Mouse (Mus musculus): ENCODE data around the gene Gm28036.
"Not testable (repeated sequence)": the region's sequence is repeated elsewhere in the genome, so short reads cannot be mapped to it uniquely, and the experiment has no call there.

Gm28036 gene

DNA sequence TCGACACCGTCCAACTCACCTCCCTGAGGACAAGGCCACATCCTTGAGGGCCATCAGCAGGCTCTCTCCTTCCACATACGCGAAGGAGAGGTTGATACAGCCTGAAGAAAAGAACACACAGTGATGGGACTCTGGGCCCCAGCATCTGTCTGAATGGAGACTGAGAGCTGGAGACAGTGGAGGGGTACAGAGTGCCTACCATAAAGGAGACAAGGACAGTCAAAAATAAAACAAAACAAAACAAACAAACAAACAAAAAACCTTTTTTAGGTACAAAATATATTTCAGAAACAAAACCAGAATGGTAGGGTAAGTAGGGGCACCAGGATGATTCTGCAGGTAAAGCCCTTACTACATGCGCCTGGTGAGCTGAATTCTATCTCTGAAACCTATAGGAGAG is at the start of gene Gm28036:
Gene Gm28036, minus strand, starts transcription at position 101 of the 400 bp plus-strand sequence.
- DNase-seq (ENCODE audit: low read depth, low spot score) = no peak

GRCm38 (mm10) chr2:156166557-156166956 is 39.7 kb upstream of the Gm28036 start:
- DNase-seq (ENCODE audit: low read depth, low spot score) = no peak

DNA sequence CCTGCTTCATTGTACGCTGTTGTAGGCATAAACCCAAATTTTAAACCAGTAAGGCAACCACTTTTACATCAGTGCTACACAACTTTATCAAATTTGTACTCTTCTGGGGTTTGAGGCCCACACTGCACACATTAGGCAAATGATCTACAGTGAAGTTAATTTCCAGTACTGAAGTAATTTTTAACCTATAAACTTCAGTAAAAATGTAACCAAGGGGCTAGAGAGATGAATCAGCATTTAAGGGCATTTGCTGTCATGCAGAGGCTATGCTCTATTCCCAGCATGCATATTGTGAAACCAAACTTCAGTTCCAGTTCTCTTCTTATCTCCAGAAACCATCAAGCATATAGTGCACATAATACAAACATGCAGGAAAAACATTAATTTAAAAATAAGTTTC is 38.6 kb upstream of the Gm28036 start:
- no peak for DNase-seq (ENCODE audit: low read depth, low spot score)

DNA sequence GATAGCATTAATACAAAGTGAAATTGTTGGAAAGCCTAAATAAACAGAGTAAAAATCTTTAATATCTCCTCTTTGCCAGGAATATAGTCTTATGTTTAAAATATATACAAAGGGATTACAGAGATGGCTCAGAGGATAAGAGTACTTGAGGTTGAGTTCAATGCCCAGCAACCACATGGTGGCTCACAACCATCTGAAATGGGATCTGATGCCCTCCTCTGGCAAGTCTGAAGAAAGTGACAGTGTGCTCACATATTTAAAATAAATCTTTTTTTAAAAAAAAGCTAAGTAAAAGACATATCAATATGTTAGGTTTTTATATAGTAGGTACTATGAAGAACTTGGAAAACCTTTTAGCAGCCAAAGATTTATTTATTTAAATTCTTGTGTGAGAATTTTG is 24.6 kb upstream of the Gm28036 start:
- DNase-seq (ENCODE audit: low read depth, low spot score) = no peak

- no peak for DNase-seq (ENCODE audit: low read depth, low spot score)
Observed at GRCm38 (mm10) chr2:156147316-156147915, 20.5 kb upstream of the Gm28036 start.

DNA sequence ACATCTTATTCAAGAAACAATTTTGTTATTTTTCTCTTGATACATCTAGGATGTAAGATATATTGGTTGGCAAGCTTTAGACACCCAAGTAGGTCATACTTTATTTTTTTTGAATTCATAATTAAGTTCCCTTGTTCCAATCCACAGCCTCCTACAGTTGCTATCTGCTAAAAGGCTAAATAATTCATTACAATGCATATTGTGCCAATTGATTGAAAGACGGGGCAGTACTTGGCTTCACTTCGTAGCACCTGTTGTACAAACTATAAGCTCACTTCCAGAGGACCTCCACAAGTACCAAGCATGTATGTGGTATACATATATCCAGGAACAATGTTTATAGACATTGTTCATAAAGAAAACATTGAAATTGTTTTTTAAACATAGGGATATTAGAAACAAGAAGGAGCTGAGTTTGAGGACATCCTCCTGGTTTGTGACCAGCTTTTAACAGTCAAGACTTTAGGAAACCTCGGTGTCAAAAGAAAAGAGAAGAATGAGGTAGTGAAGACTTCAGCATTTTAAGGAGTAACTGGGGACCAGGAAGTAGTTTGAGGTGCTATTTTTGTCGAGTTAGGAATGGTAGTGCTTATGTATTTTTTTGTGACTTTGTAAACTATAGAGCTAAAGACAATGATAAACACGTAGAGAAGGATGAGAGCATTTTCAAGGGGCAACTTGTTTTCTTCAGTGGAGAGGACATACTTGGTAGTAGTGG is 19.5 kb upstream of the Gm28036 start:
- peak; percentile 11 for DNase-seq (ENCODE audit: low read depth, low spot score)

- no peak for DNase-seq (ENCODE audit: low read depth, low spot score)
Observed at GRCm38 (mm10) chr2:156145486-156146130, 18.7 kb upstream of the Gm28036 start.

DNA sequence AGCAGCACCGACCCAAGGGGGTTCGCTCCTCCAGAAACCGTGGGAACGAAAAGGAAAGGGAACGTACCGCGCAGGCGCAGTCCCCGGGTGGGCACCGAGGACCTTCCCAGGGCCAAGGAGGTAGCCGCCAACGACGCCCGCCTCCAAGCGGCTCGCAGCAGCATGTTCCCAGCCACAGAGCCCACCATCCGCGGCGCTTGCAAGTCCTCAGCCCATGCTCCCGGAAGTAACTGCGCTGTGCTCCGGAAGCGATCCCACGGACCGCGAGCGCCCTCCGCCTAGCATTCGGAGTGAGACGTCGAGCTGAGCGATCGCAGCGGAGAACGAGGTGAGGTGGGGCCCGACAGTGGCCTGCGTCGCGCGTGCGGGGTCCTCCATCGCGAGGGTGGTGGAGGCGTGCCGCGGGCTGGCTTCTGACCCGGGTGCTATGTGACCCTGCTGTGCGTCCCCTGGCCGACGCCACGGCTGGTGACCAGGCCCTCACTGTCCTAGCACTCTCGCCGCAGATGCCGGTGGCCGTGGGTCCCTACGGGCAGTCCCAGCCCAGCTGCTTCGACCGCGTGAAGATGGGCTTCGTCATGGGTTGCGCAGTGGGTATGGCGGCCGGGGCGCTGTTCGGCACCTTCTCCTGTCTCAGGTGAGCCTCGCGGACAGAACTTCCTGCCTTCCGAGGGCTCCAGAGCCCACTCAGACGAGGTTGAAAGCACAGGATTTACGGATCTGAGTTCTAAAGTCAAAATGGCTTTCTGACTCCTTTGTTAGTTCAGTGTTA is 17.2 kb upstream of the Gm28036 start, which contains the start of the genes Romo1 and Nfs1:
Gene Romo1, plus strand, starts transcription at position 87 of the 772 bp plus-strand sequence.
Gene Nfs1, minus strand, starts transcription at position 234 of the 772 bp plus-strand sequence.
- peak; percentile 96 for DNase-seq (ENCODE audit: low read depth, low spot score)

DNA sequence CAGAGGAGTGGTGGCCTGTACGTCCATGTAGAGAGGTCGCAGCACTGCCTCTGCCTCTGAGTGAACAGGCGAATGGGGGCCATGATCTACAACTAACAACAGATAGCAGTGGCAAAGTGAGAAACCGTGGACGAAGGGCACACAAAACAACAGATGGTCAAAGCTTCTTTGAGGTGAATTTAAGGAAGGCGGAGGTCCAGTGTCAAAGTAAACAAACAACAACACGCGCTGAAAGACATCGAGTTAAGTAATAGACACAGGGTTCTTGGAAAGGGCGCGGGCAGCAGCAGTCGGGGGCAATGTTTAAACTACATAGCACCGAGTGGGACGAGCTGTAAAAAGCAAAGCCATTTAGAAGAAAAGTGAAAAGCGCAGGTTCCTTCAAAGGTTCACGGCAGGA is 16.5 kb upstream of the Gm28036 start:
- no peak for DNase-seq (ENCODE audit: low read depth, low spot score)

GRCm38 (mm10) chr2:156142820-156143219 is 15.9 kb upstream of the Gm28036 start:
- no peak for DNase-seq (ENCODE audit: low read depth, low spot score)

DNA sequence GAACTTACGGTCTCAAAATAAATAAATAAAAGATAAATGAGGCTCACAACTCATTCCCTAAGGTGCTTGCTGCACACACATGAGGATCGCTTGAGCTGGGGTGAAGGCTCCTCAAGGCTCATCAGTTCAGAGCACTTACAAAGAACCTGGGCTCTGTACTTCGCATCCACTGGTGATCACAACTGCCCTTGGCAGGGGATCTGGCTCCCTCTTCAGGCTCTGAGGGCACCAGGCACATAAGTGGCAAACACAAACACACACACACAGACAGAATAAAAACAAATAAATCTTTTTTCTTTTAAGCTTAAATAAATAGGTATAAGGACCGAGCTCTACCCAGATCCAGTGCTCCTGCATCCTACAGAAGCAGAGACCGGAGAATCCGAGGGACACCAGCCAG is 8.8 kb upstream of the Gm28036 start:
- no peak for DNase-seq (ENCODE audit: low read depth, low spot score)

DNA sequence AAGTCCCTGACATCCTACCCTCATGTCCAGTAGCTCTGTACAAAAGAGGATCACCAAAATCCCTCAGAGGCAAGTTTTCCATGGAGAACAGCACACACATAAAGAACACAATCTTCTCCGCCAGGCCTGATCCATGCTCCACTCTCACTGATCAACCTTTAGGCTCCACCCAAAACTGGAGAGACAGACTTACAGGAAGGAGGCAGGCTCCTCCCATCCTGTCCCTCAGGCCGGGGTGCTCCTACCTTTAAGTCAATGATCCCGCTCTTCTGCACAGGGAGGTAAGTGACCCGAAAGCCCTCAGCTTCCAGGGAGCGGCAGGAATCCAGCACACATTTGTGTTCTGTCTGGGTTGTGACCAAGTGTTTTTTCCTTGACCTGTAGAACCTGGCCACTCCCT is 7.3 kb upstream of the Gm28036 start:
- DNase-seq (ENCODE audit: low read depth, low spot score) = no peak

- DNase-seq (ENCODE audit: low read depth, low spot score) = no peak
Observed at GRCm38 (mm10) chr2:156123731-156124130, 3.2 kb downstream of the Gm28036 start.

DNA sequence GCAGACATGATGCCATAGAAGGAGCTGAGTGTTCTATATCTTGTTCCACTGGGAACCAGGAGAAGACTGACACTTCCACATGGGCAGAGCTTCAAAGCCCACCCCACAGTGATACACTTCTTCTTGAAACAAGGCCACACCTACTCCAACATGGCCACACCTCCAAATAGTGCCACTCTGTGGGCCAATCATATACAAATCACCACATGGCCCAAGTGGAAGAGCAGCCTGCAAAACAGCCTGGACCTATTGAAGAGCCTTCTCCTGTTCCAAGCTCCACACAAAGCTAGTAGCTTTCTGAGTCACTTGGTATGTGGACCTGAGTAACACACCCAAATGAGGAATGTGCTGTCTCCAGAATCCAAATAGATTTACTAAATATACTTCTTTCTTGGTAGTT is 7.3 kb downstream of the Gm28036 start:
- no peak for DNase-seq (ENCODE audit: low read depth, low spot score)

- not testable (repeated sequence) for DNase-seq (ENCODE audit: low read depth, low spot score)
Observed at GRCm38 (mm10) chr2:156112080-156112423, 14.8 kb downstream of the Gm28036 start.

- peak; percentile 93 for DNase-seq (ENCODE audit: low read depth, low spot score)
Observed at GRCm38 (mm10) chr2:156111358-156112079, 15.4 kb downstream of the Gm28036 start, which contains the start of the genes Cpne1 and Rbm12. TSS of gene Cpne1 (minus strand) at chr2:156111965. TSS of gene Rbm12 (minus strand) at chr2:156111978.

DNA sequence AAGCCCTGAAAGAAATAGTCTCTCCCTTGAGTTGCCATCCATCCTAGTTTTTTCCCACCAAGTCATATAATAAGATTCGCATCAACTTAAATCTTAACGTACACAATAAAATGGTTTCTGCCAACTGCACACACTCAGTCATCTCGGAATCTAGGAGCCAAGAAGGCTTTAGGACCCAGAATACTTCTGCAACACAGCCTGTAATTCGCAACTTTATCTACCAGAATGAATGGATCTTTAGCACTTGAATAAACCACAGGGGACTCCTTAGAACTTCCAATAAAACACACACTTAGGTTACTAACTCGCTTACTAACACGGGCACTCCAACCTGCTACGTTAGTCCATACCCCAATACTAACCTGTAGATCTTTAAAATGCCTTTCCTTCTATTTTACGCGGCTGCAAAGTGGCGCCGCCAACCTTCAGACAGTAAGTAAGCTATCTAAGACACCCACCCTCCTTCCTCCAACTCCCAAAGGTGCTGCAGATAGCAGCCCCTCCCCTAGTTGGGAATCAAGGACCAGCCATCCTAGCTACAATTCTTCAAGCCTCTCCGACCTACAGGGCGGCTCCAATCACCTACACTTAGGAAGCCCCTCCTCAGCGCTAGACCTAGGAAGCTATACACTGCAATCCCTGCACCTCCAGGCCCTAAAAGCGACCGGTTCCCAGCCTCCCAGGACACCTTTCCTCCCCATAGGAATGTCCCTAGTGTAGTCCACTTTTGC is 16.1 kb downstream of the Gm28036 start:
- DNase-seq (ENCODE audit: low read depth, low spot score) = peak; percentile 34

- no peak for DNase-seq (ENCODE audit: low read depth, low spot score)
Observed at GRCm38 (mm10) chr2:156091926-156092325, 35.0 kb downstream of the Gm28036 start.

DNA sequence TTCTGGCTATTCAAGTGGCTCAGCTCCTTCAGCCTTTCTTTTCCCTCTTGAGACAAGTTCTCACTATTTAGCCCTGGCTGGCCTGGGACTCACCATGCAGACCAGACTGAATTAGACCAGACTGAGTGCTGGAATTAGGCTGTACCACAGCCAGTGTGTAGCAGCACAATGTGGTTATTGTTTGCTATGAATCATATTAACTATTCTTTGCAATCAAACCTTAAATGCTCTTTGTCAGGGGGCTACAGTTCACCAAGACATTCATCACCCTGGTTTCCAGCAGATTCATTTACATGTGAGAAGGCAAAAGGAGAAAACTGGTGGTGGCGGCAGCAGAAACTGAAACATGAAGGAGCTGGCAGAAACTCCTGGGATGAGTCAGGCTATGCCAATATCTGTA is 37.1 kb downstream of the Gm28036 start:
- DNase-seq (ENCODE audit: low read depth, low spot score) = no peak

DNA sequence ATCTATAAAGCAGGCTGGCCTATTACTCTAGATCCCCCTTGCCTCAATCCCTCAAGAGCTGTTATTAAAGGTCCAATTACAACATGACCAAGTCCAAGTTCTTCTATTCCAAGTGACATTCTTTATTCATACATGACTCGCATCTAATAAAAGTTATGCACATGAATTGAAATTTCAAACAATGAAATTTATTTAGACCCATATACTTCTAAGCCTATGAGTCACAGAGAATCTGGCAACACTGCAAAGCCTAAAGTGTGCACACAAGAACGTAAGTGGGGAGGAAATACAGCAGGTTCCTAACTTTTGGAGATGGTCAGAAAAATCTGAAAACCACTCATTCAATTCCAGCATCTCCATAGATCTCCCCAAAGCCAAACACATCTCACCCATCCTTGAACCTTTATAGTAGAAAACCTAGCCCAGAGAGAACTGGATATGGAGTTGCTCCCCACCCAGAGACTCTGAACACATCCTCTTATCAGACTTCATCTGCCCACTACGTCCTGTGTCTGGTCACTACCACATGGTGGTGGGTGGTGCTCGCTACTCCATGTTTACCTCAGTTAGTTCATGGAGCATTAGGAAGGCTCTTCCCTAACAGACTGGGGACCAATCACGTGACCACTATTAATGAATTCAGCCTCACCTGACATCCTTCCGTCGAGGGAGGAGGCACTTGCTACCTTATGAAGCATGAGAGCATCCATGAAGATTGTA is 39.3 kb downstream of the Gm28036 start:
- no peak for DNase-seq (ENCODE audit: low read depth, low spot score)

All from forelimb bud, embryonic 11.5 days (tissue).